19 mouse cellular contexts compared by ENCODE assay signal in genomic region chr17:46682654-46683389, GRCm38 (mm10). TPM values are rescaled to one million over a fixed set of nuclear protein-coding genes. Genes with fewer than 3 reads are reported as not detected.
A peak's percentile ranks its signal among the peaks of the same experiment; 100 is the strongest.
DNase-seq lines count a peak whose midpoint lies in the region; ATAC-seq and TF ChIP-seq lines count a peak whose summit lies in the region.
"Had no signal": no experiment of that assay in that cellular context is flagged by ENCODE, and none has a peak within 500 bp of the region (broad histone marks: within the 10 kb centered on the region; RNA-seq: fewer than 3 reads in every experiment).

No protein-coding gene starts in this region.

- no peak for TF ChIP-seq EP300 in stomach, postnatal 0 days (optimal IDR thresholded peaks at IDR 0.05)

- no peaks in the 10 kb centered on the region for H3K9me3 ChIP-seq in midbrain, embryonic 11.5 days (ENCODE audit: control insufficient read depth, low read length)
- no peaks in the 10 kb centered on the region for H3K9me3 ChIP-seq in midbrain, embryonic 10.5 days (replicated peaks)
- H3K9me3 ChIP-seq in stomach, postnatal 0 days (ENCODE audit: control insufficient read depth, low read length): no peaks in the 10 kb centered on the region
- H3K9me3 ChIP-seq: embryonic facial prominence, embryonic 15.5 days; liver, embryonic 15.5 days; midbrain, embryonic 13.5 days had no signal

- WGBS in midbrain, embryonic 11.5 days: 85% methylated on average over 16 of the region's 16 CpGs
- 83% methylated on average over 16 of the region's 16 CpGs for WGBS in midbrain, embryonic 10.5 days
- 75% methylated on average over 16 of the region's 16 CpGs for WGBS in stomach, postnatal 0 days

- H3K4me1 ChIP-seq in midbrain, embryonic 11.5 days (ENCODE audit: control insufficient read depth, insufficient read depth, low read length): peaks cover 20% of the 10 kb centered on the region
- peaks cover 38% of the 10 kb centered on the region for H3K4me1 ChIP-seq in midbrain, embryonic 10.5 days
- H3K4me1 ChIP-seq in stomach, postnatal 0 days (replicated peaks; ENCODE audit: control insufficient read depth, insufficient read depth): peaks cover 14% of the 10 kb centered on the region

- H3K36me3 ChIP-seq in midbrain, embryonic 11.5 days (ENCODE audit: control insufficient read depth, insufficient read depth, low read length): peaks cover 24% of the 10 kb centered on the region
- H3K36me3 ChIP-seq in midbrain, embryonic 10.5 days: peaks cover 63% of the 10 kb centered on the region
- peaks cover 33% of the 10 kb centered on the region for H3K36me3 ChIP-seq in stomach, postnatal 0 days (ENCODE audit: control insufficient read depth, insufficient read depth, low read length)

- no peaks in the 10 kb centered on the region for H3K27me3 ChIP-seq in midbrain, embryonic 11.5 days (ENCODE audit: control insufficient read depth, insufficient read depth, low read length)
- no peaks in the 10 kb centered on the region for H3K27me3 ChIP-seq in midbrain, embryonic 10.5 days (ENCODE audit: low read depth, poor library complexity, severe bottlenecking)
- H3K27me3 ChIP-seq in stomach, postnatal 0 days (ENCODE audit: control insufficient read depth, insufficient read depth, low read length): no peaks in the 10 kb centered on the region
- H3K27me3 ChIP-seq: embryonic facial prominence, embryonic 15.5 days; liver, embryonic 15.5 days; midbrain, embryonic 13.5 days had no signal

- no peak for TF ChIP-seq CTCF in stomach, postnatal 0 days (IDR thresholded peaks at IDR 0.05; ENCODE audit: low read depth)

- peak; percentile 62 for DNase-seq in cerebellum, adult 9-11 months
- DNase-seq in midbrain, embryonic 11.5 days (ENCODE audit: low spot score, missing footprints): peak; percentile 79
- DNase-seq in midbrain, embryonic 10.5 days (ENCODE audit: low spot score): no peak
- peak; percentile 92 for DNase-seq in R1 (ENCODE audit: low read depth, low spot score)
- peak; percentile 83 for DNase-seq in stomach, postnatal 0 days (ENCODE audit: low spot score)
- no peak for DNase-seq in adrenal gland, adult 8-10 months
- DNase-seq: adrenal gland, postnatal 36 days; cerebellum, adult 11 months; kidney, adult 11 months; liver; right cerebral cortex, postnatal 25 days had no signal

- no peak overlapping the region for H3K4me3 ChIP-seq in midbrain, embryonic 11.5 days (ENCODE audit: low read depth, low read length)
- no peak overlapping the region for H3K4me3 ChIP-seq in midbrain, embryonic 10.5 days
- no peak overlapping the region for H3K4me3 ChIP-seq in stomach, postnatal 0 days (ENCODE audit: low read depth, low read length)
- H3K4me3 ChIP-seq: embryonic facial prominence, embryonic 15.5 days; left cerebral cortex, adult 2 months had no signal

- H3K4me2 ChIP-seq in midbrain, embryonic 11.5 days: no peak overlapping the region
- no peak overlapping the region for H3K4me2 ChIP-seq in stomach, postnatal 0 days (replicated peaks; ENCODE audit: low read depth)

- H3K9ac ChIP-seq in midbrain, embryonic 11.5 days (ENCODE audit: low read length): no peak overlapping the region
- no peak overlapping the region for H3K9ac ChIP-seq in stomach, postnatal 0 days (ENCODE audit: low read length)
- H3K9ac ChIP-seq: embryonic facial prominence, embryonic 15.5 days had no signal

- no peak overlapping the region for H3K27ac ChIP-seq in midbrain, embryonic 11.5 days (ENCODE audit: low read depth, low read length)
- no peak overlapping the region for H3K27ac ChIP-seq in midbrain, embryonic 10.5 days (replicated peaks)
- peak overlapping the region; percentile 71 for H3K27ac ChIP-seq in stomach, postnatal 0 days (replicated peaks)
- H3K27ac ChIP-seq: embryonic facial prominence, embryonic 15.5 days; left cerebral cortex, adult 2 months; liver, embryonic 15.5 days; midbrain, embryonic 13.5 days had no signal

- ATAC-seq in cerebellum, adult (ENCODE audit: insufficient number of reproducible peaks, low FRiP score, low TSS enrichment): no peak
- no peak for ATAC-seq in midbrain, embryonic 11.5 days (ENCODE audit: low FRiP score)
- peak; percentile 37 for ATAC-seq in stomach, postnatal 0 days (ENCODE audit: low FRiP score, low TSS enrichment)
- ATAC-seq: CD4-positive, CD25-positive, alpha-beta regulatory T cell, adult 4 months; forebrain, embryonic 14.5 days; hindbrain, postnatal 0 days; midbrain, embryonic 13.5 days had no signal

RNA-seq across cellular contexts. Expression of gene Klhdc3, which starts 2.1 kb away (rescaled TPM):
- polyA plus RNA-seq in midbrain, embryonic 11.5 days (2014; fragmentation: Nextera tagmentation; extraction: Ambion mirVana): 103 and 109 TPM in 2 replicates
- 126 and 128 TPM in 2 replicates for polyA plus RNA-seq in midbrain, embryonic 10.5 days (2016; fragmentation: Nextera tagmentation; extraction: Ambion mirVana)
- polyA plus RNA-seq in stomach, postnatal 0 days (2015; fragmentation: Nextera tagmentation; extraction: Ambion mirVana): 73.7 and 75.0 TPM in 2 replicates
- 10 to 100 TPM; 59.1 to 74.3 (median 65.2) TPM for total RNA-seq in adrenal gland, adult 8-10 months (2022)

RNA-seq across cellular contexts. Expression of gene Mea1, which starts 4.2 kb away (rescaled TPM):
- 185 and 192 TPM in 2 replicates for polyA plus RNA-seq in midbrain, embryonic 11.5 days (2014; fragmentation: Nextera tagmentation; extraction: Ambion mirVana)
- 178 and 180 TPM in 2 replicates for polyA plus RNA-seq in midbrain, embryonic 10.5 days (2016; fragmentation: Nextera tagmentation; extraction: Ambion mirVana)
- polyA plus RNA-seq in stomach, postnatal 0 days (2015; fragmentation: Nextera tagmentation; extraction: Ambion mirVana): 142 and 146 TPM in 2 replicates
- total RNA-seq in adrenal gland, adult 8-10 months (2022): 100 to 1,000 TPM in 1 of 4 experiments, 10 to 100 TPM in 3; 91.9 to 104 (median 95.0) TPM

RNA-seq across cellular contexts. Expression of gene Rrp36, which starts 8.7 kb away (rescaled TPM):
- 53.4 and 60.0 TPM in 2 replicates for polyA plus RNA-seq in midbrain, embryonic 11.5 days (2014; fragmentation: Nextera tagmentation; extraction: Ambion mirVana)
- 69.4 and 69.6 TPM in 2 replicates for polyA plus RNA-seq in midbrain, embryonic 10.5 days (2016; fragmentation: Nextera tagmentation; extraction: Ambion mirVana)
- polyA plus RNA-seq in stomach, postnatal 0 days (2015; fragmentation: Nextera tagmentation; extraction: Ambion mirVana): 37.2 and 38.1 TPM in 2 replicates
- total RNA-seq in adrenal gland, adult 8-10 months (2022): 10 to 100 TPM; 24.9 to 31.8 (median 30.6) TPM

RNA-seq across cellular contexts. Expression of gene Ppp2r5d, which starts 22.1 kb away (rescaled TPM):
- 106 and 110 TPM in 2 replicates for polyA plus RNA-seq in midbrain, embryonic 11.5 days (2014; fragmentation: Nextera tagmentation; extraction: Ambion mirVana)
- 140 and 146 TPM in 2 replicates for polyA plus RNA-seq in midbrain, embryonic 10.5 days (2016; fragmentation: Nextera tagmentation; extraction: Ambion mirVana)
- 27.2 and 30.3 TPM in 2 replicates for polyA plus RNA-seq in stomach, postnatal 0 days (2015; fragmentation: Nextera tagmentation; extraction: Ambion mirVana)
- 10 to 100 TPM; 41.0 to 47.5 (median 42.6) TPM for total RNA-seq in adrenal gland, adult 8-10 months (2022)

RNA-seq across cellular contexts. Expression of gene Pex6, which starts 28.4 kb away (rescaled TPM):
- 12.8 and 16.5 TPM in 2 replicates for polyA plus RNA-seq in midbrain, embryonic 11.5 days (2014; fragmentation: Nextera tagmentation; extraction: Ambion mirVana)
- 20.5 and 20.8 TPM in 2 replicates for polyA plus RNA-seq in midbrain, embryonic 10.5 days (2016; fragmentation: Nextera tagmentation; extraction: Ambion mirVana)
- 9.8 and 11.8 TPM in 2 replicates for polyA plus RNA-seq in stomach, postnatal 0 days (2015; fragmentation: Nextera tagmentation; extraction: Ambion mirVana)
- total RNA-seq in adrenal gland, adult 8-10 months (2022): 10 to 100 TPM; 56.2 to 74.2 (median 61.8) TPM

Comparison
In these comparisons a context has a peak if more than half of its experiments do, and no peak if none do; other contexts are left out.
1. DNase-seq: peak in cerebellum, adult 9-11 months (single experiment), midbrain, embryonic 11.5 days (single experiment), R1 (single experiment) and stomach, postnatal 0 days (single experiment); none in midbrain, embryonic 10.5 days (single experiment) and adrenal gland, adult 8-10 months (single experiment).